Mouse (Mus musculus) hindbrain, embryonic 15.5 days (tissue): ENCODE results near the gene Rce1. TPM values are rescaled to one million over a fixed set of nuclear protein-coding genes. Genes with fewer than 3 reads are reported as not detected.

Source experiments
- ATAC-seq: fragments of 200-750 bp; cut with Nextera tagmentation; 2 replicates; pipeline ENCODE4 v1.8.0; 2017; ENCODE audit warnings: low read depth, moderate number of reproducible peaks, moderate TSS enrichment; ENCODE audit not compliant: low FRiP score
- H3K27ac ChIP-seq: fragments of 300-500 bp; sonication (generic); replicated peaks from 2 replicates; pipeline ENCODE4 v1.5.1; 2015; ENCODE audit warnings: mild to moderate bottlenecking, inconsistent platforms
- H3K27me3 ChIP-seq: fragments of 300-500 bp; sonication (generic); 2 replicates; pipeline ENCODE4 v1.6.1; 2015; ENCODE audit warnings: control low read depth, inconsistent platforms
- H3K36me3 ChIP-seq: fragments of 300-500 bp; sonication (generic); 2 replicates; pipeline ENCODE4 v1.6.1; 2015; ENCODE audit warnings: control low read depth, inconsistent platforms
- H3K4me1 ChIP-seq: fragments of 300-500 bp; sonication (generic); replicated peaks from 2 replicates; pipeline ENCODE4 v1.6.1; 2015; ENCODE audit warnings: control low read depth, inconsistent platforms
- H3K4me2 ChIP-seq: fragments of 300-500 bp; sonication (generic); 2 replicates; pipeline ENCODE4 v1.6.1; 2015; ENCODE audit warnings: moderate library complexity, mild to moderate bottlenecking, inconsistent platforms
- H3K4me3 ChIP-seq: fragments of 300-500 bp; sonication (generic); 2 replicates; pipeline ENCODE4 v1.5.1; 2015; ENCODE audit warnings: mild to moderate bottlenecking, inconsistent platforms
- H3K9ac ChIP-seq: fragments of 300-500 bp; sonication (generic); 2 replicates; pipeline ENCODE4 v1.6.1; 2015; ENCODE audit warnings: inconsistent platforms
- H3K9me3 ChIP-seq: fragments of 300-500 bp; sonication (generic); 2 replicates; pipeline ENCODE4 v1.6.1; 2016; ENCODE audit warnings: control low read depth, inconsistent platforms
- WGBS: fragments of 180-500 bp; shearing (Covaris S2); methylation state at CpG from one replicate; pipeline ENCODE4 v1.1.7; 2015; 5-methylcytosine and 5-hydroxymethylcytosine counted together
- polyA plus RNA-seq: library from polyadenylated mRNA; unstranded; fragments of >200 nt; fragmentation: Nextera tagmentation; extraction: Ambion mirVana; gene quantifications from 2 replicates; pipeline ENCODE4 v1.2.1, GENCODE M21; 2015

The Rce1 gene
- polyA plus RNA-seq, 1 experiment from 2014 or later, result 54.2 TPM

GRCm38 (mm10) chr19:4623419-4623818, 2.0 kb downstream of the Rce1 start:
- WGBS, result 94% methylated on average over 9 of the region's 9 CpGs
- Histone ChIP-seq H3K4me3 (no peak overlapping the region), H3K4me1 (peaks cover 42% of the 10 kb centered on the region), H3K9ac (no peak overlapping the region), H3K4me2 (no peak overlapping the region), H3K27me3 (no peaks in the 10 kb centered on the region), H3K27ac (no peak overlapping the region), H3K9me3 (no peaks in the 10 kb centered on the region), H3K36me3 (peaks cover 17% of the 10 kb centered on the region)
- no peak for ATAC-seq

GRCm38 (mm10) chr19:4622780-4623179, 2.7 kb downstream of the Rce1 start:
- Histone ChIP-seq H3K9ac (no peak overlapping the region), H3K9me3 (no peaks in the 10 kb centered on the region)

GRCm38 (mm10) chr19:4620721-4621120, 4.7 kb downstream of the Rce1 start:
- H3K4me2 ChIP-seq, result no peak overlapping the region
- H3K4me1 ChIP-seq, result peaks cover 30% of the 10 kb centered on the region
- H3K27ac ChIP-seq, result no peak overlapping the region
- ATAC-seq, result no peak
- 91% methylated on average over 7 of the region's 7 CpGs for WGBS
- H3K36me3 ChIP-seq, result peaks cover 17% of the 10 kb centered on the region
- no peaks in the 10 kb centered on the region for H3K9me3 ChIP-seq
- no peaks in the 10 kb centered on the region for H3K27me3 ChIP-seq
- H3K9ac ChIP-seq, result no peak overlapping the region
- no peak overlapping the region for H3K4me3 ChIP-seq

More at GRCm38 (mm10) chr19:4622780-4623179, 2.7 kb downstream of the Rce1 start:
- no peak overlapping the region for H3K27ac ChIP-seq
- 60% methylated on average over 5 of the region's 5 CpGs for WGBS
- H3K4me1 ChIP-seq, result peaks cover 38% of the 10 kb centered on the region
- ATAC-seq, result no peak
- peaks cover 17% of the 10 kb centered on the region for H3K36me3 ChIP-seq
- no peaks in the 10 kb centered on the region for H3K27me3 ChIP-seq
- H3K4me2 ChIP-seq, result no peak overlapping the region
- no peak overlapping the region for H3K4me3 ChIP-seq

GRCm38 (mm10) chr19:4619461-4619860, 6.0 kb downstream of the Rce1 start:
- H3K4me2 ChIP-seq, result no peak overlapping the region
- H3K9ac ChIP-seq, result no peak overlapping the region
- peaks cover 17% of the 10 kb centered on the region for H3K36me3 ChIP-seq
- WGBS, result 83% methylated on average over 10 of the region's 10 CpGs
- no peak overlapping the region for H3K27ac ChIP-seq
- no peaks in the 10 kb centered on the region for H3K27me3 ChIP-seq
- peaks cover 26% of the 10 kb centered on the region for H3K4me1 ChIP-seq
- H3K4me3 ChIP-seq, result no peak overlapping the region
- no peaks in the 10 kb centered on the region for H3K9me3 ChIP-seq
- ATAC-seq, result no peak

- H3K4me2 ChIP-seq, result no peak overlapping the region
These were observed 7.3 kb downstream of the Rce1 start for GRCm38 (mm10) chr19:4618183-4618582.

GRCm38 (mm10) chr19:4616546-4616945, 8.9 kb downstream of the Rce1 start:
- no peak for ATAC-seq
- no peaks in the 10 kb centered on the region for H3K9me3 ChIP-seq
- H3K4me2 ChIP-seq, result 0 out of 2 replicates have a peak overlapping the region, but pooled peaks have one; percentile 91
- H3K36me3 ChIP-seq, result peaks cover 18% of the 10 kb centered on the region
- H3K27me3 ChIP-seq, result no peaks in the 10 kb centered on the region
- peak overlapping the region; percentile 95; the same call in 1 of the 2 replicates for H3K27ac ChIP-seq
- H3K4me1 ChIP-seq, result peaks cover 43% of the 10 kb centered on the region
- no peak overlapping the region for H3K4me3 ChIP-seq
- H3K9ac ChIP-seq, result no peak overlapping the region
- 41% methylated on average over 4 of the region's 4 CpGs for WGBS

More at GRCm38 (mm10) chr19:4618183-4618582, 7.3 kb downstream of the Rce1 start:
- H3K27me3 ChIP-seq, result no peaks in the 10 kb centered on the region
- H3K4me3 ChIP-seq, result no peak overlapping the region
- H3K4me1 ChIP-seq, result peaks cover 27% of the 10 kb centered on the region
- ATAC-seq, result no peak
- WGBS, result 30% methylated on average over 18 of the region's 18 CpGs
- no peak overlapping the region for H3K27ac ChIP-seq
- no peak overlapping the region for H3K9ac ChIP-seq
- peaks cover 20% of the 10 kb centered on the region for H3K36me3 ChIP-seq
- no peaks in the 10 kb centered on the region for H3K9me3 ChIP-seq

GRCm38 (mm10) chr19:4615151-4616093, 10.0 kb downstream of the Rce1 start, which contains the start of gene Lrfn4:
Gene Lrfn4 (minus strand): TSS chr19:4615667.
- Histone ChIP-seq H3K36me3 (peaks cover 20% of the 10 kb centered on the region), H3K4me2 (peak within 1 kb of the TSS; percentile 91), H3K9ac (peak within 1 kb of the TSS; percentile 99), H3K4me3 (peak within 1 kb of the TSS; percentile 95), H3K27ac (peak within 1 kb of the TSS; percentile 95), H3K4me1 (peaks cover 43% of the 10 kb centered on the region), H3K9me3 (no peaks in the 10 kb centered on the region), H3K27me3 (no peaks in the 10 kb centered on the region)
- 0% methylated on average over 64 of the region's 87 CpGs for WGBS
- ATAC-seq, result peak; percentile 91

GRCm38 (mm10) chr19:4614305-4615150, 10.9 kb downstream of the Rce1 start:
- Histone ChIP-seq H3K4me1 (peaks cover 43% of the 10 kb centered on the region), H3K4me3 (peak overlapping the region; percentile 95), H3K4me2 (peak overlapping the region; percentile 91), H3K27me3 (no peaks in the 10 kb centered on the region), H3K9ac (peak overlapping the region; percentile 99), H3K27ac (peak overlapping the region; percentile 95), H3K36me3 (peaks cover 20% of the 10 kb centered on the region), H3K9me3 (no peaks in the 10 kb centered on the region)
- ATAC-seq, result peak; percentile 0; the same call in 1 of the 2 replicates
- 20% methylated on average over 37 of the region's 49 CpGs for WGBS

GRCm38 (mm10) chr19:4613464-4614304, 11.8 kb downstream of the Rce1 start:
- Histone ChIP-seq H3K27ac (no peak overlapping the region), H3K4me3 (peak overlapping the region; percentile 95), H3K4me1 (peaks cover 43% of the 10 kb centered on the region), H3K9ac (peak overlapping the region; percentile 99; the same call in 1 of the 2 replicates), H3K4me2 (peak overlapping the region; percentile 91), H3K36me3 (peaks cover 20% of the 10 kb centered on the region), H3K9me3 (no peaks in the 10 kb centered on the region), H3K27me3 (no peaks in the 10 kb centered on the region)
- WGBS, result 91% methylated on average over 33 of the region's 33 CpGs
- ATAC-seq, result no peak

GRCm38 (mm10) chr19:4612181-4612961, 13.1 kb downstream of the Rce1 start:
- no peak overlapping the region for H3K9ac ChIP-seq
- H3K27ac ChIP-seq, result no peak overlapping the region
- no peak for ATAC-seq
- no peaks in the 10 kb centered on the region for H3K9me3 ChIP-seq
- no peaks in the 10 kb centered on the region for H3K27me3 ChIP-seq
- peaks cover 20% of the 10 kb centered on the region for H3K36me3 ChIP-seq
- peaks cover 39% of the 10 kb centered on the region for H3K4me1 ChIP-seq
- WGBS, result 88% methylated on average over 19 of the region's 19 CpGs
- H3K4me3 ChIP-seq, result no peak overlapping the region
- peak overlapping the region; percentile 91 for H3K4me2 ChIP-seq
